Mouse (Mus musculus) WW6 (cell line): ENCODE measurements around the gene Ptprn2.

ENCODE experiments used
- DNase-seq: peaks from one replicate; pipeline ENCODE4 v3.0.0-alpha.2; 2013; ENCODE audit warnings: low read depth, low spot score

Gene Ptprn2

GRCm38 (mm10) chr12:117132095-117132494, 646.6 kb downstream of the Ptprn2 start:
- DNase-seq = no peak

DNA sequence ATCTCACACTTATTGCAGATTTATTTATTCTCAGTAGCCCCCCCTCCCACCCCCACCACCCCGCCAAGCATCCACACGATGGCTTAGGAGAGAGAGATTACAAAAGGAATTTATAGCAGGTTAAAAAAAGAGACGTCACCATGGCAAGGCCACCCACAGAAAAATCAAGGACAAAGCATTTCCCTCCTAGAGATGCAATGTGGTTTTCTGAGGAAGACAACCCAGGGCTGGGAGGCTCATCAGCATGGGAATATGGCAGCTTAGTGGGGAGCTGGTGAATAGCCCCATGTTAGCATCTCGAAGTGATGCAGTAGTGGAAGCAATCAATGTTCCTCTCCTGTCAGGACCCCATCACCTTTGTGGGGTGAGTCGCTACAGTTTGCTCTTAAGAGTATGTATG, 649.7 kb downstream of the Ptprn2 start:
- DNase-seq = no peak

GRCm38 (mm10) chr12:117136472-117137010, 651.0 kb downstream of the Ptprn2 start:
- no peak for DNase-seq

DNA sequence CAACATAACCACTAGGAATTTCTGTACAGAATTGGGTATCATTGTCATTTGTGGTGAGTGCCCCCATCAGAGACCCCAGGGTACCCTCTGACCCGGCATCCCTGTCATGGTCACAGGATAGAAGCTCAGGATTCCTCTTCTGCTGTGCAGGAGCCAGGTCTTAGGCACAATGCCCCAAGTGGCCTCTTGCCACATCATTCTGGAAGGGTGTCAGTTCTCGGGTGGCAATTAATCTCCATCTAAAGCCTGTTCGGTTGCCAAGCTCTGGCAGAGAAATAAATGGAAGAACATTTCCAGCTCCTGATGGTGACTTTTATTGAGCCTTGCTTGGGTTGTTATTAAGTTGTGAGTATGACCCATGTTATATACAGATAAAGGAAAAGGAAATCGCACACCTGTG, 655.4 kb downstream of the Ptprn2 start:
- DNase-seq = no peak

DNA sequence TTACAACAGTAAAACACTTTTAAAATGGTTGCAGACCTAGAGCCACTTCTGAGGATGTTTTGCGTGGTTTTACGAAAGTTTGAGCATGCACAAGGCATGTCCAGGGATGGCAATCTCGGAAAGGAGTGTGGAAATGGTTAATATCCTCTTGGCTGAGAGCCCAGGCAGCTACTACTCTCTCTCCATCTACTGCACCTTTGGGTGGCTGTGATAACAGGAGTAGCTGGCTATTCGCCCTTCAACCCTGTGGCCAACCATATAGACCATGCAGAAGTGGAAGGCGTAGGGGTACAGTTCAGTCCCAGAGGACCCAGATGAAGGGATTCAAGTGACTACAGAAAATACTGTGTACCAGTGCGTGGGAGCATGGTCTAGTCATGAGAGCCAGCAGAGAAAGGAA, 655.9 kb downstream of the Ptprn2 start:
- no peak for DNase-seq

- DNase-seq = no peak
These were observed 663.7 kb downstream of the Ptprn2 start for GRCm38 (mm10) chr12:117149176-117149575.

- no peak for DNase-seq
These were observed 665.3 kb downstream of the Ptprn2 start for GRCm38 (mm10) chr12:117150611-117151395.

- no peak for DNase-seq
These were observed 666.1 kb downstream of the Ptprn2 start for GRCm38 (mm10) chr12:117151611-117152010.

DNA sequence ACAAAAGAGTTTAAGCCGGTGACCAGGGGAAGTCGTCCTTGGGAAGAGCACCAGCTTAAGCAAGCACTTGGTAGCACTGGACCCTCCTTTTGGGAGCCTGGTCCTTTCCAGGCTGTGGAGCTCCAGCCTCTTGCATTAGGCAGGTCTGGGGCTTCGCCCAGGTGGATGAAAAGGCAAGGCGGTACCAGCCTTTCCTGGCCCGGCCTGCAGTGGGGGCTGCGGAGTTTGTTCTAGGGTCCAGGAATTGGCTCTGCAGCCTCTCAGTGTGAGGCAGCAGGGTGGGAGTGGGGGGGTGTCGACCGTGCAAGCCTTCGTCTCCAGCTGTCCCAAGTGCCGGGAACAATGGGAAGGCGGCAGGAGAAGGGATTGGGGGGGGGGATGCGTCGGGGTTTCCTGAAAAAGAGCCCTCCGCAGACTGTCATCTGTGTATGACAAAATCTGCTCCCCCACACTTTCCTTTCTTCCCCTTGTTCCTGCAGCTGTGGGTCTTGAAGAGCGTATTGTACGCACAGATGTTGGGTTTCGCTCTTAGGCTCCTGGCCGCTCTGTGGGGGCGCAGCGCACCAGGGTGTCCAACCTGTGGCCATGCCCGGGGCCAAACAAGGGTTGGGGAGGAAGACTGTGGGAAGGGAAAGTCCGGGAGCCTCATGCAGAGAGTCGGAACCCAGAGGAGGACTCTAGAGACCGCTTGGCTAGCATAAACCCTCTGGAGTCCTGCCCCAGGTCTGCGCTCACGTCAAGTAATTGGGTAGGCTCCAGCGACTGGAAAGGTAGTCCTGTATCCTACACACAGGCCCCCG, 667.0 kb downstream of the Ptprn2 start:
- no peak for DNase-seq

DNA sequence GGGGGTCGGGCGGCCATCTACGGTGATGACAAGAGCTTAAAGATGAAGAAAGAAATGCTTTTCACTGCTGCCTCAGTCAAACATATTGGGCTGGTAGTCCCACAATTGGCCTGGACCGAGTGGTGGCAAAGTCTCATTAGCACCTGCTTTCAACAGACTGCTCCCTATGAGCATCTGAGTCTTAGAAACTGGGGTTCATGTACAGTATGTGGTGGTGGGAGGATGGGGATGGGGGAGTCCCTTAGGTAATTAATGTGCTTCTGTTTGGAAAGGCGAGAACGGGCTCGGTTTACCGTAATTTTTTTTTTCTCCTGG, 667.6 kb downstream of the Ptprn2 start:
- DNase-seq = no peak

GRCm38 (mm10) chr12:117153671-117154355, 668.3 kb downstream of the Ptprn2 start:
- DNase-seq = no peak

- DNase-seq = no peak
These were observed 669.1 kb downstream of the Ptprn2 start for GRCm38 (mm10) chr12:117154356-117155243.

GRCm38 (mm10) chr12:117155307-117156220, 670.0 kb downstream of the Ptprn2 start:
- DNase-seq = no peak

DNA sequence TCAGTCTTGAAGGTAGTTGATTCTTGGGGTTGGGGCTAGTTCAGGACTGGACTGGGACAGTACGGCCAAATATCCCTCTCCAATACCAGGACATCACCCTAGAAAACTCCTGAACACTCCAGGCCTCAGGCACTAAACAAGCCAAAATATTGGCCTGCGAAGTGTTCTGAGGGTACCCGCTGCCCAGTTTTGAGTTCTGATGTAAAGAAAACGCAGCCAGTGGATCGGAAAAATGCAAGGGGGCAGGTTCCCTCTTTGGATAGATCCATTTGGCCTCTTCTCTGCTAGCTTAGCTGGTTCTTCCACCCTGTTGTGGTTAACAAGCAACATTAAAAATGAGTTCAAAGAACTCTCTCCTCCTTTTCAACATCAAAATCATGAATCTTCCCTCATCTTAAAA, 670.7 kb downstream of the Ptprn2 start:
- no peak for DNase-seq

GRCm38 (mm10) chr12:117156786-117157185, 671.3 kb downstream of the Ptprn2 start:
- no peak for DNase-seq

DNA sequence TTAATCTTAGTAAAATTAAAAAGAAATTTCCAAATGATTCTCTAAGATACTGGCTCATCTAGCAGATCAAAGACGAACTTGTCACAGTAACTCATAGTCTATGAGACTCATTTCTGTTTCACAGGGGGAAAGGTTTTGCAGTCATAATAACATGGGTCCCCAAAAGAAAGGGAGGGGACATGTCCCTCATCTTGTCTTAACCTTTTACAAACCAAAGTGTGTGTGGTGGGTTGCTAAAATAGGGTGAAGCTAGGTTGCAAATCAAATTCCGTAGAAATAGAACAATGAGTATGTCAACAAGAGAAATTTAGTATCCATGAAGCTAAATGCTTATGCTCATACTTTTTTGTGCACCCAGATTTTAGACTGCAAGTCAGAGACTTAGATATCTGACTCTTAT, 671.7 kb downstream of the Ptprn2 start:
- no peak for DNase-seq

- DNase-seq = no peak
These were observed 672.3 kb downstream of the Ptprn2 start for GRCm38 (mm10) chr12:117157660-117158386.

DNA sequence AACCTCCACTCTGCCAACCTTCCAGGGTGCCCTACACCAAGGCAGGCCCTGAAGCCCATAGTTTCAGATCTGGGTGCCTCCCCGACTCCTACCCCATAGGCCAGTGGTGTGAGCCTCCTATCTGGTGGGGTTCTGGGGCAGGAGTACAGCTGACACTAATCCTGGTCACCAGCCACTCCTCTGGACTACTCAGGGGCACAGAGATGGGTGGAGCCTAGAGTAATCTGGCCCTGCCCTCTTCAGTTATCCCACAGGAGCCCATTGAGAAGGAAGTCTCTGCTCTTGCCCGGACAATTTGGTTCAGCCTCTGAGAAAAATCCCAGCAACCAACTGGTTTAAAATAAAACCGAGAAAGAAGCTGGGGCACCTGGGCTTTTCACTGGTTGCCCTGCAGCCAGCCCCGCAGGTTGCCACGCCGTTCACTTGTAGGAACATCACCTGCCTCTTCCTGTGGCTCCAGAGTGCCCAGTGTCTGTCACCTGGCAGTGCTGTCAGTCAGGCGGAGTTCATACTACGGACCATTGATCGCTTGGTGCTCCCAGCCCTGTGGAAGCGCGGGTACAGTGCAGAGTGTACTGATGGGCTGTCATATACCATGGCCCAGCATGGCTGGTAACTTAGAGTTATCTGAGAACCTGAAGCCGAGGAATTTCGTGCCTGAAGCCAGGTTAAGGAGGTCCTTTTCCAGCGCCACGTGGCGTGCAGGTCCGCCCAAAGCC, 673.6 kb downstream of the Ptprn2 start:
- no peak for DNase-seq

DNA sequence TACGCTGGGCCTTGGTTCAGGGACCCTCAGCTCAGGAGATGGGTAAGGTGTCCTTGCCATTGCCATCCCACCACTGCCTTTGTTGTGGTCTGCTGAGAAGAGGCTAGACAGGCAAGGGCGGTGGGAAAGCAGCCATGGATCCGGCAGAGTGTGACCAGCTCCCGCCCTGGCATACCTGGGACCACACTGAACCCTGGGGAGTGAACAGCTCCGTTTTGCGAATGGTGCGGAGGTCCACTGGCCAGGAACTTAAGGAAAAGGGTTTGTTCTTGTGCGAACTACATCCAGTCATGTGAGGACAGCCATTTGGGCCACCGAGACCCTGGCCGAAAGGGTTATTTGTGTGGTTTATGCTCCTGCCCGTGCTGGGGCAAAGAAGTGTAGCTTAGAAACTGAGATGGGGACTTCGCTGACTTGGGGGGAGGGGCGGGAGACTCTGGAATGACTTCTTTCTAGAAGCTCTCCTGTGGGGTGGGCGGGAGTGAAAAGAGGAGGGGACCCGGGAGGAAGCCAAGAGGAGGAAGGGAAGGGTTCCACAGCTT, 674.2 kb downstream of the Ptprn2 start:
- DNase-seq = no peak
